Mouse (Mus musculus) heart, embryonic 10.5 days (tissue): ENCODE data around the gene Gm20219. TPM values are rescaled to one million over a fixed set of nuclear protein-coding genes. Genes with fewer than 3 reads are reported as not detected.
A peak's percentile ranks its signal among the peaks of the same experiment; 100 is the strongest.

ENCODE experiments used
- DNase-seq: peaks from one replicate; pipeline ENCODE4 v3.0.0-alpha.2; 2017; ENCODE audit warnings: low spot score
- H3K27ac ChIP-seq: fragments of 300-500 bp; sonication (generic); 2 replicates; pipeline ENCODE4 v1.5.1; 2016; ENCODE audit warnings: mild to moderate bottlenecking
- H3K27me3 ChIP-seq: fragments of 300-500 bp; sonication (generic); 2 replicates; pipeline ENCODE4 v1.6.1; 2016; ENCODE audit warnings: mild to moderate bottlenecking; ENCODE audit not compliant: poor library complexity, insufficient read depth, severe bottlenecking
- H3K36me3 ChIP-seq: fragments of 300-500 bp; sonication (generic); 2 replicates; pipeline ENCODE4 v1.6.1; 2016; ENCODE audit warnings: mild to moderate bottlenecking, moderate library complexity
- H3K4me1 ChIP-seq: fragments of 300-500 bp; sonication (generic); 2 replicates; pipeline ENCODE4 v1.6.1; 2016; ENCODE audit warnings: mild to moderate bottlenecking
- H3K4me3 ChIP-seq: fragments of 300-500 bp; sonication (generic); 2 replicates; pipeline ENCODE4 v1.5.1; 2016; ENCODE audit warnings: mild to moderate bottlenecking, moderate library complexity
- H3K9me3 ChIP-seq: fragments of 300-500 bp; sonication (generic); 2 replicates; pipeline ENCODE4 v1.6.1; 2016; ENCODE audit warnings: mild to moderate bottlenecking, moderate library complexity
- WGBS: fragments of 180-500 bp; shearing (Covaris S2); methylation state at CpG from one replicate; pipeline ENCODE4 v1.1.7; 2016; 5-methylcytosine and 5-hydroxymethylcytosine counted together
- polyA plus RNA-seq: library from polyadenylated mRNA; unstranded; fragments of >200 nt; fragmentation: Nextera tagmentation; extraction: Ambion mirVana; gene quantifications from 2 replicates; pipeline ENCODE4 v1.2.1, GENCODE M21; 2016

Gene Gm20219
- polyA plus RNA-seq, 1 experiment from 2014 or later = 0.50 TPM

DNA sequence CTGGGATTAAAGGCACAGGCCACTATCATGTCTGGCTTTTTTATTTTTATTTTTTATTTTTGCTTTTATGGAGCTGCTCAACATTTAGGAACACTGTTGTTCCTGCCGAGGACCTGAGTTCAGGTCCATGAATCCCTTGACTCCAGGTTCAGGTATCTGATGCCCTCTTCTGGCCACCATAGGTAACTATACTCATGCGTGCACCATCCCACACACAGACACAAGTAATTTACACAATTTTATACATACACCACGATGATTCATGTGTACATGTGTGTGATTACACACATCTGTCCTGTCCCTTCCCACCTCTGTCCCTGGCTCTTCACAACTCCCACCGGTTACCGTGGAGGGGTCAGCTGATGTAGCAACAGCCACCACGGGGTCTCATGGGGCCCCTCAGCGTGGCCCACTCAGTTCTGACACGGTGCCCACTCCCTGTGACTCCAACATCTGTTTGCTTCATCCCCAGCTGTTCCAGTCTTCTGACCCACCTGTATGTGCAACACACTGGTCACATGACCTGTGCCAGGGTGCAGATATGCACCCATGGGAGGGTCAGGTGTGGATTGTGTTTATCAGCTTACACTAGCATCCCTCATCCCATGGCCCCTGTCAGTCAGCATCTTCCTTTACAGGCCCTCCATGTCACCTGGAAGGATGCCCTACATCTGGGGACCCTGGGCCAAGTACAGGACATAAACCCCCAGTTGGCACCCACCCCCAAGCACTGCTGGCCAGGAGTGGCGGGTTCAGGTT lies 6.2 kb downstream of the Gm20219 start:
- Histone ChIP-seq H3K27ac (no peak overlapping the region), H3K36me3 (no peaks in the 10 kb centered on the region), H3K4me1 (peaks cover 6% of the 10 kb centered on the region), H3K27me3 (0 out of 2 replicates have a peak, but pooled peaks cover under 1% of the 10 kb centered on the region), H3K4me3 (no peak overlapping the region), H3K9me3 (no peaks in the 10 kb centered on the region)
- 69% methylated on average over 9 of the region's 9 CpGs for WGBS
- no peak for DNase-seq

DNA sequence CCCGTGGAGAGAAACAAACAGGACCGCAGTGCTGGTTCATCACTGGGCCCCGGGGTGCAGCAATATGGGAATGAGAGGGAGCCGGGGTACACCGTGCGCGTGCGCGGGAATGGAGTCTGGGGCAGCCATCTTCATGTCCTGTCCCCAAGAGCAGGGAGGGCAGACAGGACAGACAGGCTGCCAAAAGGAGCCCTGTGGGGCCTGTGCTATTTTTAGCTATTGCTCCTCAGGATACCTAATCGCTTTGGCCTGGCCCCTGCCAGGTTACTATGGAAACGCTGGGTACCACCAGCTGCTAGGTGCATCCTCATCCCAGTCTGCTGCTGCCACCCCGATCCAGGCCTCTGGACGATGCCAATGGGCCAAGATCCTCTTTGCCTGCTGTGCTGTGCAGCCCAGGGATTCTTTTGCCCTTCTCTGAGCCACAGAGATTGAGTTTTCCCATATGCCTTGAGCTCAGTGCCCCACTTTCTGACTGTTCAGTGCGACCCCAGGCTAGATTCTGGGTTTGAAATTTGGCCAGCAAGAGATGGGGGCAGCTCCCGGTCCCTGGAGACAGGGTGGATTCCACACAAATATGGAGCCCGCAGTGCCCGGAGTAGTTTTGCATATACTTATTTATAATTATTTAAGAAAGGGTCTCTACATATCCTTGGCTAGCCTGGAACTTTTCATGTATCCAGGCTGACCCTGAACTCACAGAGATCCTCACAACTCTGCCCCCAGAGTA lies 6.9 kb downstream of the Gm20219 start:
- H3K4me1 ChIP-seq = peaks cover 6% of the 10 kb centered on the region
- peaks cover 6% of the 10 kb centered on the region; the same call in 1 of the 2 replicates for H3K27me3 ChIP-seq
- H3K9me3 ChIP-seq = no peaks in the 10 kb centered on the region
- H3K27ac ChIP-seq = no peak overlapping the region
- H3K36me3 ChIP-seq = no peaks in the 10 kb centered on the region
- no peak overlapping the region for H3K4me3 ChIP-seq
- DNase-seq = no peak
- 66% methylated on average over 17 of the region's 17 CpGs for WGBS

DNA sequence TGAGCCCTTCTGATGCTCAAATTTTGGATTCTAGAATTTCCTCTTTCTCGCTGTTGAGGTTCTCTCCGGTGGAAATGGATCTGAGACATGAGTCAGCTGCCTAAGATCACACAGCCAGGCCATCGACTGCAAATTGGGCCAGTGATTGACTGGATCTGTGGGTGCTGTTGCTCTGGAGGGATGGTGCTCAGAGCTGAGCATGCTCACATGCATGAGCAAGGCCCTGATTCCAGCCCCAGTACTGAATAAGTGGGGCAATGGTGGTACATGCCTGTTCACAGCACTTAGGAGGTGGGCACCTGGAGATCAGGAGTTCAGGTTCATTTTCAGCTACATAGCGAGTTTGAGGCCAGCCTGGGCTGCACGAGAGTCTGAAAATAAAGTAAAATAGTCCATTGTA lies 7.6 kb downstream of the Gm20219 start:
- H3K4me3 ChIP-seq = no peak overlapping the region
- H3K36me3 ChIP-seq = no peaks in the 10 kb centered on the region
- peaks cover 6% of the 10 kb centered on the region; the same call in 1 of the 2 replicates for H3K27me3 ChIP-seq
- DNase-seq = no peak
- WGBS = 82% methylated on average over 5 of the region's 5 CpGs
- H3K27ac ChIP-seq = no peak overlapping the region
- H3K9me3 ChIP-seq = no peaks in the 10 kb centered on the region
- H3K4me1 ChIP-seq = peaks cover 6% of the 10 kb centered on the region

DNA sequence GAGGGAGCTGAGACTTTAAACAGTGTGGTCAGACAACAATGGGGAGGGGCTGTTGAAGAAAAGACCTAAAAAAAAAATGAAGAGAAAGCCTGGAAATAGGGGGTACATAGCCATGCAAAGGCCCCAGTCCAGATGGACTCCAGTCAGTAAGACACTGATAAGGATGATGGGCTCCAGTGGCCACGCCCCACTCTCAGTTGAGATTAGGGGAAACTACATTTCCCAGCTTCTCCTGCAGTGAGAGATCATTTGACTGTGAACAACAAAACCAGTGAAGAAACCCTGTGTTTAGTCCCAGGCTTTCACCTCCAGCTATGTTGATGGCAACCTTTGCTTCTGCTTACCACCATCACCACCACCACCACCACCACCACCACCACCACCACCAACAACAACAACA lies 8.2 kb downstream of the Gm20219 start:
- Histone ChIP-seq H3K4me1 (peaks cover 6% of the 10 kb centered on the region), H3K27ac (no peak overlapping the region), H3K36me3 (no peaks in the 10 kb centered on the region), H3K27me3 (peaks cover 10% of the 10 kb centered on the region; the same call in 1 of the 2 replicates), H3K9me3 (no peaks in the 10 kb centered on the region), H3K4me3 (no peak overlapping the region)
- WGBS = 56% methylated on average over 1 of the region's 1 CpGs
- no peak for DNase-seq

DNA sequence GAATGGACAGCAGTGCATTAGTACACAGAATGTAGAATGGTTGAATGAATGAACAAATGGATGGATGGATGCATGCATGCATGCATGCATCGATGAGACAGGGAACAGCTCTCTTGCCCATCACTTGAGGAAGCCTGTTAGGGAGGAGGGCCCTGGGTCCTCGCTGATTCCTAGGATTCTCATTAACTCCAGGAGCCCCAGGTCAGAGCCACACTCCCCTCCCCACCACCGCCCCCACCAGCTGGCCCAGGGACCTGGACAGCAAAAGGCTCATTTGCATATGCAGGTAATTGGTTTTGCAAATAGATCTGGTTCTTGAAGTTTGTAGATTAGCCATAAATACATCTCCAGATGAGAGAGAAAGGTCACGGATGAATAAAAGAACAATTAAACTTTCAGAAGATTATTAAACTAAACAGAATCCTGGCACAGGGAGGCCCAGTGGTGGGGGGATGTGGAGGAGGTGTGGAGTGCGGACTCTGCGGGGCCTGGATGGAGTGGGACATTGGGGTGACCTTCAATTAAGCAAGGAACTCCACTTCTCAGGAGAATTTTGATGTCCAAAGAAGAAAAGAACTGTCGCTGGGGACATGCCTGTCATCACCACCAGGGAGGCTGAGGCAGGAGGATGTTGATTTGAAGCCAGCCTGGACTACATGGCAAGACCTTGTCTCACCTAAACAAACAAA lies 9.3 kb downstream of the Gm20219 start:
- no peaks in the 10 kb centered on the region for H3K9me3 ChIP-seq
- DNase-seq = no peak
- 76% methylated on average over 7 of the region's 7 CpGs for WGBS
- H3K4me1 ChIP-seq = peaks cover 9% of the 10 kb centered on the region
- peaks cover 15% of the 10 kb centered on the region; the same call in 1 of the 2 replicates for H3K27me3 ChIP-seq
- H3K4me3 ChIP-seq = no peak overlapping the region
- H3K27ac ChIP-seq = no peak overlapping the region
- no peaks in the 10 kb centered on the region for H3K36me3 ChIP-seq

DNA sequence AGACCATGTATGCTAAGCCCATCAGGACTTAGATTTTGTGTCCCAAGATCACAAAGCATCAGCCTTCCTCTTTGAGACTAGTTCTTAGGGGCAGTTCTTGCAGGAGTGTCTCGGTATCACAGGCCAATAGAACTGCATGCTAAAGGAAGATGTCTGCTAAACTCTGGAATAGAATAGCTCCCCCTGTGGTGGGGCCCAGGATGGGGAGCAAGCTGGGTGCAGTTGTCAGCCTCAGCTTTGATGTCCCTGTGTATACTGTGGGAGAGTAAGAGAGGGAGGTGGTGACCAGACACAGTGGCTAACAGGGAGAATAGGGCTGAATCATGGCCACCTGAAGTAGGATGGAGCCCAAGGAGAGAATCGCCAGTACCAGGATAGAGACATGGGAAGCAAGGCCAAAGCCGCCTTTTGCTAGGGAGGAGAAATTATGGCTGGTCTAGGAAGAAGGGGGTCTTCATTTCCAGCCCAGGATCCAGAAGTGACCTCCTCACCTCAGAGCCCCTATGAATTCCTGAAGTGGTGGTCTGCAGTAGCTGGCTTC lies 10.4 kb downstream of the Gm20219 start:
- H3K36me3 ChIP-seq = no peaks in the 10 kb centered on the region
- H3K4me3 ChIP-seq = no peak overlapping the region
- H3K27ac ChIP-seq = no peak overlapping the region
- no peaks in the 10 kb centered on the region for H3K9me3 ChIP-seq
- DNase-seq = no peak
- H3K4me1 ChIP-seq = peaks cover 9% of the 10 kb centered on the region
- peaks cover 17% of the 10 kb centered on the region; the same call in 1 of the 2 replicates for H3K27me3 ChIP-seq
- WGBS = 73% methylated on average over 3 of the region's 3 CpGs

DNA sequence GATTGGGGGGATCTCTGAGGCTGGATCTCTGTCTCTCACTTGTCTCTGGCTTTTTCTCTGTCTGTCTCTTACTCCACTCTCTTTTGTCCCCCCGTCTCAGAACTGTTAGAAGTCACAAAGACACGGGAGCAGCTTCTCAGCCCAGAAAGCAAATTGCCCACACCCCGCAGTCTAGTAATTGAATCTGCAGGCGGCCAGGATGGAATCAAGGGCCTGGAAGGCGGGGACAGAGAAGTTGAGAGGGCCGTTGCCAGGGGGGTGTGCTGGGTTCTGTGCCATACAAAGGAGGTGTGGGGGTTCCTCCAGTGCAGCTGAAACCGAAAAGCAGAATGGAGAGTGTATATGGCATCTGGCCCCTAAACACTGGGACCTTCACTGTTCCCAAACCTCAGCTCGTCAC lies 11.5 kb downstream of the Gm20219 start:
- no peaks in the 10 kb centered on the region for H3K9me3 ChIP-seq
- H3K4me3 ChIP-seq = no peak overlapping the region
- 52% methylated on average over 8 of the region's 8 CpGs for WGBS
- no peak overlapping the region for H3K27ac ChIP-seq
- no peaks in the 10 kb centered on the region for H3K36me3 ChIP-seq
- peaks cover 13% of the 10 kb centered on the region for H3K4me1 ChIP-seq
- H3K27me3 ChIP-seq = peaks cover 21% of the 10 kb centered on the region; the same call in 1 of the 2 replicates
- no peak for DNase-seq

DNA sequence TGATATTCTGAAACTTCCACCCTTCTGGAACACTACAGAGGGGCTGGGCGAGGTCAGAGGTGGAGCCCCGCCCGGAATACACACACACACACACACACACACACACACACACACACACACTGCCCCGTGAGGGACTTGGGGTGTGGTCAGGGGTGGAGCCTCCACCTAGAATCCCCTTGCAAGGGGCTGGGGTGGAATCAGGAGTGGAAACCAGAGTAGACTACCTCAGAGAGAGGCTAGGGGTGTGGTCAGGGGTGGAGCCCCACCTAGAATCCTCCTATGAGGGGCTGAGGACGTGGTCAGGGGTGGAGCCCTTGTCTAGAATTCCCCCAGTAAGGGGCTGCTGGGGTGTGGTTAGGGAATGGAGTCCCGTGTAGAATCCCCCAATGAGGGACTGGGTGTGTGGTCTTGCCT lies 13.6 kb downstream of the Gm20219 start:
- H3K9me3 ChIP-seq = no peaks in the 10 kb centered on the region
- no peaks in the 10 kb centered on the region for H3K36me3 ChIP-seq
- H3K27ac ChIP-seq = no peak overlapping the region
- DNase-seq = no peak
- H3K4me1 ChIP-seq = peaks cover 8% of the 10 kb centered on the region; the same call in 1 of the 2 replicates
- H3K27me3 ChIP-seq = peaks cover 21% of the 10 kb centered on the region; the same call in 1 of the 2 replicates
- 41% methylated on average over 6 of the region's 6 CpGs for WGBS
- no peak overlapping the region for H3K4me3 ChIP-seq

DNA sequence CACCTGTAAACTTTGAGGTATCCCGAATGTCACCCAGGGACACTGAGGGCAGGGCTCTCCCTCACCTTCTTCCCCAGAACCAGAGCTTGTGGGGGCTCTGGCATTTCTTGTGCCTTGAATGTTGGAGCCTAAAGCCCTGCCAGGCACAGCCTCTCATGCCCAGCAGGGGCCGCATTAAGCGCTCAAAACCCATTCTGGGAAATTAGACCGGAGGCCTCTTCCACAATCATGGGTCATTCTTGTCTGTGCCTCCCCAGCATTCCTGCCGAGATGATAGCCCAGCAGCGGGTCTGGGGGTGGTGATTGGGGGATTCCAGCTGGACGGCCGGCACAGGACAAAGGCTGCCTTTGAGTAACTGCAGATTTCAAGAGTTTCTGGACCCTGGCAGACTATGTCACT lies 16.3 kb downstream of the Gm20219 start:
- peak overlapping the region; percentile 62; the same call in 1 of the 2 replicates for H3K27ac ChIP-seq
- WGBS = 27% methylated on average over 8 of the region's 8 CpGs
- no peak for DNase-seq
- peaks cover 8% of the 10 kb centered on the region; the same call in 1 of the 2 replicates for H3K4me1 ChIP-seq
- H3K4me3 ChIP-seq = no peak overlapping the region
- no peaks in the 10 kb centered on the region for H3K36me3 ChIP-seq
- no peaks in the 10 kb centered on the region for H3K9me3 ChIP-seq
- peaks cover 20% of the 10 kb centered on the region; the same call in 1 of the 2 replicates for H3K27me3 ChIP-seq

DNA sequence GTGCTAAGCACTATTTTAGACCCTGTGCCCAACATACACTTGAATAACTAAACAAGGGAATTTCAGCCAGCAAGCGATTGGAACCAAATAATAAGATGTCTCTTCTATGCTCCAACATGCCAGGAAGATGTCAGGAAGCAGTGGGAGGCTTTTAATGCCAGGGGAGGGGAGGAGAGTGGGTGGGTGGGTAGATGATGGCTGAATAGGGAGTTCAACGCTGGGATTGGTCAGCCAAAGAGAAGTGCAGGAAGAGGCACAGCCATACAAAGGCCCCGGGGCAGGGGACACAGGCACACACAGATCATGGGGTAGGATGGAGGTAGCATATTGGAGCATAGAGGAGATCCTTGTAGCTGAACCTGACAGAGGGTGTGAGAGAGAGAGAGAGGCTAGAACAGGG lies 17.3 kb downstream of the Gm20219 start:
- no peak overlapping the region for H3K4me3 ChIP-seq
- no peak for DNase-seq

DNA sequence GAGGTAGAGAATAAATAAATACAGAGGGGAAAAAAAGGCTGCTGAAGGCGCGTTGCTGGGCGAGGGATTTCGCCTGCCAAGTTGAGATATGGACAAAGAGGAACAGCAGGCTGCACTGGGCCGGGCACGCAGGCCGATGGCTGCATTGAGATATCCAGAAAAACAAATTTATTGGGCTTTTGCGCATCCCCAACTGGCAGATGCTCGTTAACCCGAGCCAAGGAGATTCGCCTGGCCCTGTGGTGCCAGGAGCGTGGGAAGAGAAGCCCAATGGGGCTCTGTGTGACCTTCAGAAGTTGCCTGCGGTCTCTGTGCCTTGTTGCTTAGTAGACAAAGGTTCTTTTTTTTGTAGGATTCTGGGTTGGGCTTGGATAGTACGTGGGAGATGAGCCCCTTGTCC lies 18.0 kb downstream of the Gm20219 start:
- 73% methylated on average over 14 of the region's 14 CpGs for WGBS
- DNase-seq = no peak
- no peak overlapping the region for H3K4me3 ChIP-seq
- peaks cover 8% of the 10 kb centered on the region; the same call in 1 of the 2 replicates for H3K4me1 ChIP-seq
- no peaks in the 10 kb centered on the region for H3K9me3 ChIP-seq
- H3K36me3 ChIP-seq = no peaks in the 10 kb centered on the region
- no peak overlapping the region for H3K27ac ChIP-seq
- peaks cover 14% of the 10 kb centered on the region; the same call in 1 of the 2 replicates for H3K27me3 ChIP-seq

More for the DNA sequence above, 17.3 kb downstream of the Gm20219 start:
- WGBS = 64% methylated on average over 3 of the region's 3 CpGs
- Histone ChIP-seq H3K36me3 (no peaks in the 10 kb centered on the region), H3K27me3 (peaks cover 16% of the 10 kb centered on the region; the same call in 1 of the 2 replicates), H3K9me3 (no peaks in the 10 kb centered on the region), H3K27ac (no peak overlapping the region), H3K4me1 (peaks cover 8% of the 10 kb centered on the region; the same call in 1 of the 2 replicates)

DNA sequence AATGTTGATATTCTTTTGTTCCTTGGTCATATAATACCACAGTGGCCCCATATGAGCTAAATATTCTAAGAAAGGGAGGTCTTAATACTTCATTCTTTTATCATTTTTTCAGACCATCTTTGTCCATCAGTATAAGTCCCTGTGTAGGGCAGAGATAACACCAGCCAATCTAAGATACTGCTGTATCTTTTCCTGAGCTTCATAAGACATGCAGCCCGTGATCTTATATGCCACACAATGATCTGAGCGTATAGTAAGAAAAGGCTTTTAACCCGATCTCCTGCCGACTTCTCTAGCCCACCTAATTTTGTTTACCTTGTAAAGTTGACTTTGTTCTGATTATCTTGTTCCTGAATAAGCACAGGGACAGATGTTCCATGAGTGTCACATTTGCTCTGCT lies 29.2 kb downstream of the Gm20219 start:
- H3K4me3 ChIP-seq = no peak overlapping the region
- 72% methylated on average over 4 of the region's 4 CpGs for WGBS
- no peaks in the 10 kb centered on the region for H3K27me3 ChIP-seq
- H3K9me3 ChIP-seq = no peaks in the 10 kb centered on the region
- no peaks in the 10 kb centered on the region for H3K4me1 ChIP-seq
- H3K27ac ChIP-seq = no peak overlapping the region
- H3K36me3 ChIP-seq = no peaks in the 10 kb centered on the region
- DNase-seq = no peak
